In the genomic region with DNA sequence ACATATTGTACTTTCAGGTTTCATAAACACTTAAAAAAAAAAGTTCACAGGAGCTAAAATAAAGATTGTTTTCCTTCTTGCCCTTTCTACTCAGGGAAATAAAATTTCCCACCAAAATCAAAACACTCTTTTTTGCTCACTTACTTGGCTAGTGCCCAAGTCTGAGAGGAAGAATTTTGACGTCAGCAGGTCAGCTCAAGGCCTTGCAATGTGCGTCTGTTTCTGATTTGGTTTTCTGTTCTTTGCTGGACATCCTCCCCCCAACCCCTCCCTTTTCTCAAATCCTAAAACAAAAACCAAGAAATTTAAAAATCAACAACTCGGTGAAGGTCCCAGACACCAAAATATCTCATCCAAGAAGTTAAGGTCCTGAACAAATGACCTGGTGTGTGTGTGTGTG, we compare ENCODE assay signal across 9 mouse cellular contexts.
A peak's percentile ranks its signal among the peaks of the same experiment; 100 is the strongest.
DNase-seq lines count a peak whose midpoint lies in the region; ATAC-seq lines count a peak whose summit lies in the region.
"Had no signal": no experiment of that assay in that cellular context is flagged by ENCODE, and none has a peak within 500 bp of the region (broad histone marks: within the 10 kb centered on the region; RNA-seq: fewer than 3 reads in every experiment).

No protein-coding gene starts in this region.

- H3K4me2 ChIP-seq in embryonic facial prominence, embryonic 14.5 days (ENCODE audit: low read depth, low read length): no peak overlapping the region
- H3K4me2 ChIP-seq in kidney, embryonic 16.5 days (replicated peaks; ENCODE audit: low read depth, low read length): no peak overlapping the region

- H3K36me3 ChIP-seq in embryonic facial prominence, embryonic 14.5 days (ENCODE audit: control insufficient read depth, insufficient read depth, low read length): peaks cover 15% of the 10 kb centered on the region
- H3K36me3 ChIP-seq in kidney, embryonic 16.5 days (ENCODE audit: insufficient read depth, low read length): peaks cover 17% of the 10 kb centered on the region

- H3K27ac ChIP-seq in embryonic facial prominence, embryonic 14.5 days (replicated peaks; ENCODE audit: low read depth, low read length): peak overlapping the region; percentile 59; the same call in 1 of the 2 replicates
- peak overlapping the region; percentile 53; the same call in 1 of the 2 replicates for H3K27ac ChIP-seq in kidney, embryonic 16.5 days (ENCODE audit: low read length)

- H3K27me3 ChIP-seq in embryonic facial prominence, embryonic 14.5 days (replicated peaks; ENCODE audit: control insufficient read depth, insufficient read depth, low read length): no peaks in the 10 kb centered on the region
- H3K27me3 ChIP-seq in kidney, embryonic 16.5 days (ENCODE audit: insufficient read depth, low read length): no peaks in the 10 kb centered on the region

- no peaks in the 10 kb centered on the region for H3K4me1 ChIP-seq in embryonic facial prominence, embryonic 14.5 days (ENCODE audit: control insufficient read depth, insufficient read depth, low read length)
- peaks cover 8% of the 10 kb centered on the region; the same call in 1 of the 2 replicates for H3K4me1 ChIP-seq in kidney, embryonic 16.5 days (ENCODE audit: insufficient read depth, low read length)

- H3K9me3 ChIP-seq in embryonic facial prominence, embryonic 14.5 days (ENCODE audit: control insufficient read depth, low read length): no peaks in the 10 kb centered on the region
- no peaks in the 10 kb centered on the region for H3K9me3 ChIP-seq in kidney, embryonic 16.5 days (ENCODE audit: low read length)

- H3K4me3 ChIP-seq in embryonic facial prominence, embryonic 14.5 days (ENCODE audit: low read depth, low read length): no peak overlapping the region
- H3K4me3 ChIP-seq in kidney, embryonic 16.5 days (ENCODE audit: low read length): no peak overlapping the region

- H3K9ac ChIP-seq in embryonic facial prominence, embryonic 14.5 days (ENCODE audit: low read depth, low read length): no peak overlapping the region
- H3K9ac ChIP-seq in kidney, embryonic 16.5 days (replicated peaks; ENCODE audit: low read length): no peak overlapping the region

- DNase-seq in ovary, adult 18-20 months (ENCODE audit: low spot score): peak; percentile 74
- DNase-seq in ovary, postnatal 14 days (ENCODE audit: low spot score): no peak
- DNase-seq in embryonic facial prominence, embryonic 14.5 days (ENCODE audit: low spot score): peak; percentile 90
- DNase-seq in skeletal muscle tissue, adult 2 months (ENCODE audit: low read depth, low spot score): peak; percentile 68
- no peak for DNase-seq in yolk sac, embryonic 10.5 days (ENCODE audit: low spot score)
- no peak for DNase-seq in natural killer cell, adult 2 months (ENCODE audit: low spot score in 2 of 2)
- DNase-seq in cerebellum, adult 8-10 months: no peak
- DNase-seq: thymus, adult 2 months had no signal

- 0 out of 2 replicates have a peak, but pooled peaks have one; percentile 38 for ATAC-seq in embryonic facial prominence, embryonic 14.5 days (ENCODE audit: low read depth)
- no peak for ATAC-seq in kidney, embryonic 16.5 days (ENCODE audit: low FRiP score, low TSS enrichment)

- WGBS in embryonic facial prominence, embryonic 14.5 days: 18% methylated on average over 3 of the region's 3 CpGs
- 52% methylated on average over 3 of the region's 3 CpGs for WGBS in kidney, embryonic 16.5 days

Comparison
In these comparisons a context has a peak if more than half of its experiments do, and no peak if none do; other contexts are left out.
1. DNase-seq: peak in ovary, adult 18-20 months (single experiment), embryonic facial prominence, embryonic 14.5 days (single experiment) and skeletal muscle tissue, adult 2 months (single experiment); none in ovary, postnatal 14 days (single experiment), yolk sac, embryonic 10.5 days (single experiment), natural killer cell, adult 2 months (0 of 2) and cerebellum, adult 8-10 months (single experiment).